ENCODE assay signal across 8 mouse cellular contexts in the genomic region with DNA sequence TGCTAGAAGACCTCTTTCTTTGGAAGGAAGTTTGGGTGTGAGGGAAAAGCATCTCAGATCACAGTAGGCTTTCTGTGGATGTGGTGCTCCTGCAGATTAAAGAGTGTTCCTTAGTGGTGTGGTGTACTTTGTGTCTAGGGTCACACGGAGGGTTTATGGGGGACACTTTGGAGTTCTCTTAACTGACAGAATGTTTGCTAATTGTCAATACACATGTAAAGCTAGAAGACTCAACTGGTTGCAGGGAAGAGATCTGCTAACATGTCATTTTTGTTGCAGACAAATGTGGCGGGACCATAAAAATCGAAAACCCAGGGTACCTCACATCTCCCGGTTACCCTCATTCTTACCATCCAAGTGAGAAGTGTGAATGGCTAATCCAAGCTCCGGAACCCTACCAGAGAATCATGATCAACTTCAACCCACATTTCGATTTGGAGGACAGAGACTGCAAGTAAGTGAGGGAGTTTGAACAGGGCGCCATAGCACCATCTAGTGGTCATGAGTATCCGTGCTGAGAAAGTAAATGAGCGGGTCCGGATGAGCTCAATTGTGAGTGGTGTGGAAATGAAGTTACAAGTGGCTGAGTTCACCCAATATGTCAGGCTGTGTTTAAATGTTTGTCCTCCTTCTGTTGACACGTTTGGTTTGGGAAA. TPM values are rescaled to one million over a fixed set of nuclear protein-coding genes. Genes with fewer than 3 reads are reported as not detected.
DNase-seq lines count a peak whose midpoint lies in the region; ATAC-seq lines count a peak whose summit lies in the region.

No protein-coding gene starts in this region.

- H3K9me3 ChIP-seq in hindbrain, embryonic 16.5 days (ENCODE audit: control insufficient read depth, low read length): no peaks in the 10 kb centered on the region

- 0 out of 2 replicates have a peak, but pooled peaks have one; percentile 31 for ATAC-seq in hindbrain, embryonic 16.5 days

- no peaks in the 10 kb centered on the region for H3K27me3 ChIP-seq in hindbrain, embryonic 16.5 days (replicated peaks; ENCODE audit: control insufficient read depth, insufficient read depth, low read length)

- H3K4me1 ChIP-seq in hindbrain, embryonic 16.5 days (ENCODE audit: control insufficient read depth, insufficient read depth, low read depth, low read length): peaks cover 12% of the 10 kb centered on the region

- H3K36me3 ChIP-seq in hindbrain, embryonic 16.5 days (ENCODE audit: control insufficient read depth, insufficient read depth, low read length): no peaks in the 10 kb centered on the region
- H3K36me3 ChIP-seq in macrophage (ENCODE audit: inconsistent target): peaks cover 20% of the 10 kb centered on the region; the same call in 1 of the 2 replicates

- H3K79me2 ChIP-seq in macrophage (ENCODE audit: inconsistent target): peaks cover 90% of the 10 kb centered on the region

- H3K4me3 ChIP-seq in hindbrain, embryonic 16.5 days (ENCODE audit: low read length): peak overlapping the region; percentile 33
- peak overlapping the region; percentile 88 for H3K4me3 ChIP-seq in macrophage (ENCODE audit: inconsistent target)

- H3K27ac ChIP-seq in hindbrain, embryonic 16.5 days (ENCODE audit: low read depth, low read length): no peak overlapping the region
- peak overlapping the region; percentile 99 for H3K27ac ChIP-seq in macrophage

- WGBS in hindbrain, embryonic 16.5 days: 15% methylated on average over 11 of the region's 11 CpGs
- WGBS in macrophage (ENCODE audit: missing documents): 8% methylated on average over 10 of the region's 11 CpGs

- peak overlapping the region; percentile 54 for H3K4me2 ChIP-seq in hindbrain, embryonic 16.5 days (ENCODE audit: low read length)

- peak; percentile 75 for DNase-seq in R1 (ENCODE audit: low read depth, low spot score)
- DNase-seq in cerebellum, postnatal 25 days: peak; percentile 74 to 84
- peak; percentile 89 for DNase-seq in gastrocnemius, adult 18-20 months (ENCODE audit: low spot score)
- peak; percentile 80 for DNase-seq in left cerebral cortex, adult 11 months (ENCODE audit: low spot score)
- DNase-seq in right cerebral cortex, adult 2 months (ENCODE audit: low spot score in 2 of 2): peak; percentile 91 to 92
- peak; percentile 30 for DNase-seq in urinary bladder, postnatal 10 days (ENCODE audit: low spot score)

- peak overlapping the region; percentile 32; the same call in 1 of the 2 replicates for H3K9ac ChIP-seq in hindbrain, embryonic 16.5 days (ENCODE audit: low read depth, low read length)

RNA-seq across cellular contexts. Expression of a gene that starts 4.7 kb away (rescaled TPM):
- 10 to 100 TPM; 23.7 to 29.0 TPM for total RNA-seq in gastrocnemius, adult 18-20 months (2021)
- 82.9 and 87.0 TPM in 2 replicates for polyA plus RNA-seq in hindbrain, embryonic 16.5 days (2015; fragmentation: Nextera tagmentation; extraction: Ambion mirVana)
- 100 to 1,000 TPM in 23 of 26 experiments, 10 to 100 TPM in 3; 76.0 to 810 (median 421) TPM for total RNA-seq in macrophage (2018; cell fraction: chromatin; rRNA removed)
- total RNA-seq in macrophage (2018; cell fraction: cytosol; rRNA removed): 100 to 1,000 TPM; 108 to 542 (median 268) TPM
- 100 to 1,000 TPM; 119 to 954 (median 432) TPM for total RNA-seq in macrophage (2018; cell fraction: nucleus; rRNA removed)
- polyA plus RNA-seq in macrophage (2018): 277 to 373 TPM (median 350 TPM) in 3 replicates

Comparison
In these comparisons a context has a peak if more than half of its experiments do, and no peak if none do; other contexts are left out.
1. DNase-seq: peak in every context shown above with its lines; median percentile 92 in right cerebral cortex, adult 2 months; 89 in gastrocnemius, adult 18-20 months; 80 in left cerebral cortex, adult 11 months; 79 in cerebellum, postnatal 25 days; 75 in R1; 30 in urinary bladder, postnatal 10 days.